Mouse (Mus musculus) limb, embryonic 11.5 days (tissue): ENCODE results near the gene Ccm2l. TPM values are rescaled to one million over a fixed set of nuclear protein-coding genes. Genes with fewer than 3 reads are reported as not detected.

ENCODE experiments used
- ATAC-seq: fragments of 200-750 bp; cut with Nextera tagmentation; 2 replicates; pipeline ENCODE4 v1.8.0; 2017; ENCODE audit warnings: low read depth; ENCODE audit not compliant: insufficient number of reproducible peaks, low FRiP score, low TSS enrichment
- DNase-seq: peaks from one replicate; pipeline ENCODE4 v3.0.0-alpha.2; 2015; ENCODE audit warnings: low spot score
- H3K27ac ChIP-seq: fragments of 300-500 bp; sonication (generic); replicated peaks from 2 replicates; pipeline ENCODE4 v1.5.1; 2014; ENCODE audit warnings: low read depth, mild to moderate bottlenecking, low read length
- H3K27me3 ChIP-seq: fragments of 300-500 bp; sonication (generic); 2 replicates; pipeline ENCODE4 v1.6.1; 2014; ENCODE audit warnings: mild to moderate bottlenecking, low read length, mixed read lengths; ENCODE audit not compliant: control insufficient read depth, insufficient read depth
- H3K36me3 ChIP-seq: fragments of 300-500 bp; sonication (generic); 2 replicates; pipeline ENCODE4 v1.6.1; 2014; ENCODE audit warnings: mild to moderate bottlenecking, low read length, moderate library complexity, mixed read lengths; ENCODE audit not compliant: control insufficient read depth, insufficient read depth
- H3K4me1 ChIP-seq: fragments of 300-500 bp; sonication (generic); 2 replicates; pipeline ENCODE4 v1.6.1; 2014; ENCODE audit warnings: low read length, mixed read lengths; ENCODE audit not compliant: control insufficient read depth, insufficient read depth
- H3K4me2 ChIP-seq: fragments of 300-500 bp; sonication (generic); 2 replicates; pipeline ENCODE4 v1.6.1; 2014; ENCODE audit warnings: low read depth, mild to moderate bottlenecking, moderate library complexity; ENCODE audit not compliant: severe bottlenecking
- H3K4me3 ChIP-seq: fragments of 300-500 bp; sonication (generic); 2 replicates; pipeline ENCODE4 v1.5.1; 2014; ENCODE audit warnings: low read depth, low read length
- H3K9ac ChIP-seq: fragments of 300-500 bp; sonication (generic); 2 replicates; pipeline ENCODE4 v1.6.1; 2014; ENCODE audit warnings: mild to moderate bottlenecking, low read length
- H3K9me3 ChIP-seq: fragments of 300-500 bp; sonication (generic); 2 replicates; pipeline ENCODE4 v1.6.1; 2016; ENCODE audit warnings: low read length; ENCODE audit not compliant: control insufficient read depth
- WGBS: fragments of 180-500 bp; shearing (Covaris S2); extraction: QIAGEN DNeasy Blood & Tissue Kit; methylation state at CpG from one replicate; pipeline ENCODE4 v1.1.7; 2014; 5-methylcytosine and 5-hydroxymethylcytosine counted together
- polyA plus RNA-seq: library from polyadenylated mRNA; unstranded; fragments of >200 nt; fragmentation: Nextera tagmentation; extraction: Ambion mirVana; gene quantifications from 2 replicates; pipeline ENCODE4 v1.2.1, GENCODE M21; 2014

Gene Ccm2l
- polyA plus RNA-seq, 1 experiment from 2014 or later = 1.4 TPM

DNA sequence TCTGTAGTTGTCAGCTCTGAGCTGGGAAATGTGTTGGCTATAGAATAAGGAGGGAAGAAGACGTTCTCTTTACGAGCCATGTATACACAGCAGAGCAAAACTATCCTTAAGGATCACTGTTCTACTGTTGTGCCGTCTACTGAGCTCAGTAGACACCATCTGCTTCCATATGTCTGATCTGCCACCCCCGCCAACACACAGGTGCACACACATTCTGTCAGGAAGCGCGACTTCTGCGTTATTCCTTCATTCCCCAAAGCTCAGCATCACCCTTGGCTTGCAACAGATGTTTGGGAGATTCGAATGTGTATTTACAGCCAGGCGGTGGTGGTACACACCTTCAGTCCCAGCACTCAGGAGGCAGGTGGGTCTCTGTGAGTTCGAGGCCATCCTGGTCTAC is 21.3 kb downstream of the Ccm2l start:
- H3K27ac ChIP-seq = no peak overlapping the region
- H3K9ac ChIP-seq = no peak overlapping the region
- no peaks in the 10 kb centered on the region for H3K4me1 ChIP-seq
- H3K27me3 ChIP-seq = no peaks in the 10 kb centered on the region
- DNase-seq (no peak), ATAC-seq (no peak)
- no peaks in the 10 kb centered on the region for H3K36me3 ChIP-seq
- 89% methylated on average over 10 of the region's 10 CpGs for WGBS
- H3K9me3 ChIP-seq = no peaks in the 10 kb centered on the region
- no peak overlapping the region for H3K4me2 ChIP-seq
- H3K4me3 ChIP-seq = no peak overlapping the region

GRCm38 (mm10) chr2:153089316-153089715 is 23.6 kb downstream of the Ccm2l start:
- 68% methylated on average over 2 of the region's 2 CpGs for WGBS
- H3K9me3 ChIP-seq = no peaks in the 10 kb centered on the region
- no peaks in the 10 kb centered on the region for H3K4me1 ChIP-seq
- DNase-seq (no peak), ATAC-seq (no peak)
- H3K9ac ChIP-seq = no peak overlapping the region
- no peaks in the 10 kb centered on the region for H3K36me3 ChIP-seq
- H3K27me3 ChIP-seq = no peaks in the 10 kb centered on the region
- H3K4me2 ChIP-seq = no peak overlapping the region
- no peak overlapping the region for H3K4me3 ChIP-seq
- no peak overlapping the region for H3K27ac ChIP-seq

- Histone ChIP-seq H3K4me3 (no peak overlapping the region), H3K4me1 (no peaks in the 10 kb centered on the region), H3K36me3 (no peaks in the 10 kb centered on the region), H3K27ac (no peak overlapping the region), H3K9ac (no peak overlapping the region), H3K4me2 (no peak overlapping the region), H3K27me3 (no peaks in the 10 kb centered on the region), H3K9me3 (no peaks in the 10 kb centered on the region)
- DNase-seq (no peak), ATAC-seq (no peak)
- 43% methylated on average over 10 of the region's 10 CpGs for WGBS
Measured at GRCm38 (mm10) chr2:153090551-153091165, 24.9 kb downstream of the Ccm2l start.

DNA sequence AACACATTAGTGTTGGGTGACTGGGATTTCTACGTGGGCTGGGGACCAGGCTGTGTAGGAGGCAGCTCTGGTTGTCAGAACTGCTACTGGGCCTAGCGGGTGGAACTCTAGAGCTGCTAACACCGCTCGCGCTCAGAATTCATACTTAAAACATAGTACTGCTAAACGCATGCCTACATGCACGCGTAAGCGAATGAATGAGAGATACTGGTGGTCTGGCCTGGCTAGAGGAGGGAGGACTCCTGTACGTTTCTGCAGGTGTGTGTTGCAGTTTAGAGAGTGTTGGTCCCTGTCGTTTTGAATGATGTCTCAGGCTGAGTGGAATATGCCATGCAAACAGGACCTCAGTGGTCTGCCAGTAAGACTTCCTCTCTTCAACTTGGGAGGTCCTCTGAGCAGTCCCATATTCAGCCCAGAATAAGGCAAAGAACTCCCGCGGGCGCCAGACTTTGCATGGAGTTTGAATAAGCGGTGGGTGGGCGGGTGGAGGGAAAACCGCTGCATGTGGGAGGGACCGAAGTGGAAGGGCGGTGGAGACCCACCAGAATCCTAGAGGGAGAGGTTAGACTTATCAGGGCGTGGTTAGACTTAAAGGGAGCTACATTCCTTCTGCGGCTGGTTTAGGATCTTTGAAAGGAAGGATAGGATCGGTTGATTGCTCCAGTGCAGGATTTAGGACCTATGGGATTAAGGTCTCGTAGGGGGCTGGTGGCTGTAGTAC is 41.5 kb downstream of the Ccm2l start:
- Histone ChIP-seq H3K4me2 (0 out of 2 replicates have a peak overlapping the region, but pooled peaks have one; percentile 17), H3K9me3 (no peaks in the 10 kb centered on the region), H3K27ac (no peak overlapping the region), H3K9ac (no peak overlapping the region), H3K27me3 (peaks cover 38% of the 10 kb centered on the region), H3K4me3 (no peak overlapping the region), H3K36me3 (no peaks in the 10 kb centered on the region), H3K4me1 (peaks cover 7% of the 10 kb centered on the region; the same call in 1 of the 2 replicates)
- ATAC-seq = no peak
- WGBS = 34% methylated on average over 23 of the region's 23 CpGs
- peak; percentile 32 for DNase-seq

DNA sequence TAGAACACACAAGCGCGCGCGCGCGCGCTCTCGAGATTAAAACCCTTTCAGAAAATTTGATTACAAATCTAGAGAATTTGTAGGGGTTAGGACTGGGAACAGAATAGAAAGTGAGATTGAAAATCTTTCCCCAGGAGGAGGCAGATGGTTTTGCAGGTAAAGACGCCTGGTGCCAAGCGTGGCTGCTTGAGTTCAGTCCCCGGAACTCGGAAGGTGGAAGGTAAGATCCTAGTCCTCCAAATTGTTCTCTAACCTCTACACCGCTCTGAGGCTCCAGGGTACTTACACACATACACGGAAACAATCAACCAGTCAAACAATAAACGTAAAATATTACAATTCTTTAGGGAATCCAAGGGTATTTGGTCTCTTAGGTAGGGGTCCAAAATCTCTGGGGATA is 42.0 kb downstream of the Ccm2l start:
- Histone ChIP-seq H3K9ac (no peak overlapping the region), H3K27ac (no peak overlapping the region), H3K27me3 (peaks cover 38% of the 10 kb centered on the region), H3K9me3 (no peaks in the 10 kb centered on the region), H3K4me1 (peaks cover 7% of the 10 kb centered on the region; the same call in 1 of the 2 replicates), H3K4me3 (no peak overlapping the region; the same call in 1 of the 2 replicates), H3K4me2 (peak overlapping the region; percentile 58; the same call in 1 of the 2 replicates), H3K36me3 (no peaks in the 10 kb centered on the region)
- ATAC-seq = no peak
- peak; percentile 27 for DNase-seq
- 3% methylated on average over 15 of the region's 15 CpGs for WGBS

- H3K9me3 ChIP-seq = no peaks in the 10 kb centered on the region
- no peak within 1 kb of the TSS for H3K27ac ChIP-seq
- H3K36me3 ChIP-seq = no peaks in the 10 kb centered on the region
- H3K4me2 ChIP-seq = peak within 1 kb of the TSS; percentile 58
- WGBS = 2% methylated on average over 50 of the region's 52 CpGs
- H3K27me3 ChIP-seq = peaks cover 38% of the 10 kb centered on the region
- peaks cover 7% of the 10 kb centered on the region; the same call in 1 of the 2 replicates for H3K4me1 ChIP-seq
- DNase-seq (peak; percentile 38), ATAC-seq (peak; percentile 6; the same call in 1 of the 2 replicates)
- no peak within 1 kb of the TSS; the same call in 1 of the 2 replicates for H3K9ac ChIP-seq
- H3K4me3 ChIP-seq = peak within 1 kb of the TSS; percentile 28
Measured at GRCm38 (mm10) chr2:153108313-153109264, 42.8 kb downstream of the Ccm2l start, which contains the start of gene Hck. Gene Hck, plus strand, starts transcription at chr2:153108468.

DNA sequence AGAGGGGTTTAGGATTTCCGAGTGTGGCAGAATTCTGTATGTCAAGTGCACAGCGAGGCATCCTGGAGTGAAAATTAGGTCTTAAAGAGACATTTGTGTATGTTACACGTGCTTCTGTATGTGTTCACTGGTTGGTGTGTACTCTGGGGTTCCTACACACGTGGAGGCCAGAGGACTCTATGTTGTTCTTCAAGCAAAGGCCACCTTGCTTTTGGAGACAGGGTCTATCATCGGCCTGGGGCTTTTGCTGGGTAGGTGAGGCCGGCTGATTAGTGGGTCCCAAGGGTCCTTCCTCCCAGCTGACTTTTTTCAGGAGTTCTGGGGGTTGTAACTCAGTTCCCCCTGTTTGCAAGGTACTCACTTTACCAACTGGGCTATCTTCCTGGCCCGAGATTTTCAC is 43.8 kb downstream of the Ccm2l start:
- no peak for ATAC-seq
- WGBS = 74% methylated on average over 7 of the region's 7 CpGs
- no peaks in the 10 kb centered on the region for H3K9me3 ChIP-seq
- no peaks in the 10 kb centered on the region for H3K36me3 ChIP-seq
- no peak overlapping the region for H3K4me2 ChIP-seq
- H3K9ac ChIP-seq = no peak overlapping the region
- H3K27me3 ChIP-seq = peaks cover 38% of the 10 kb centered on the region
- no peak for DNase-seq
- H3K27ac ChIP-seq = no peak overlapping the region
- peaks cover 7% of the 10 kb centered on the region; the same call in 1 of the 2 replicates for H3K4me1 ChIP-seq
- H3K4me3 ChIP-seq = no peak overlapping the region

GRCm38 (mm10) chr2:153111298-153111697 is 45.5 kb downstream of the Ccm2l start:
- Histone ChIP-seq H3K27ac (no peak overlapping the region), H3K4me2 (no peak overlapping the region), H3K4me3 (no peak overlapping the region), H3K36me3 (no peaks in the 10 kb centered on the region), H3K9me3 (no peaks in the 10 kb centered on the region), H3K9ac (no peak overlapping the region), H3K27me3 (peaks cover 38% of the 10 kb centered on the region), H3K4me1 (peaks cover 7% of the 10 kb centered on the region; the same call in 1 of the 2 replicates)
- 80% methylated on average over 7 of the region's 7 CpGs for WGBS
- ATAC-seq (no peak), DNase-seq (no peak)
